Mouse (Mus musculus): ENCODE measurements around the gene Slc38a1.

DNA sequence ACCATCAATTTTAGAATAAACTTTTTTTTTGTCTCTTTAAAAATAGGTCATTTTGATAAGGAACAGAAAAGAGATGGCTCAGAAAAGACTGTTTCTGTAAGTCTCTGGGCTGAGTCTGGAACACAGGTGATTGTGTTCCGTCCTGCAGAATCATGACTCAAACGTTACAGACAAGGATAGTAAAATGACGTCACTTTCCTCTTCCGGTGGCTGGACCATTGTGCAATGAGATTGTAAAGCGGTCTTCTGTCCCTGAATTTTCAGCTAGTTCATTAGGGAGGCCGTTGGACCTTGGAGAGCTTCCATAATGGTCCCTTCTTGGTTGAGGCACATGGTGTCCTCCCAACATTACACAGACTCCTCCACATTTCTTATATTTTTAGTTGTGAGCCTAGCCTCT lies 27.0 kb upstream of the Slc38a1 start:
- TF ChIP-seq POLR2A (IDR thresholded peaks at IDR 0.05; ENCODE audit: borderline replicate concordance, insufficient read depth, low read length) (no peak), CTCF (IDR thresholded peaks at IDR 0.05; ENCODE audit: borderline replicate concordance, insufficient read depth, low read depth, low read length) (no peak)

Data from cerebellum, adult 2 months (tissue).